Mouse (Mus musculus) heart, adult 9 months (tissue): ENCODE measurements around the gene Gm4846.
"Not testable (repeated sequence)": the region's sequence is repeated elsewhere in the genome, so short reads cannot be mapped to it uniquely, and the experiment has no call there.

Source experiments
- DNase-seq, 2 experiments: peaks; one replicate each; pipeline ENCODE4 v3.0.0; 2022; ENCODE audit warnings: low spot score in 2 of 2

Gene Gm4846

DNA sequence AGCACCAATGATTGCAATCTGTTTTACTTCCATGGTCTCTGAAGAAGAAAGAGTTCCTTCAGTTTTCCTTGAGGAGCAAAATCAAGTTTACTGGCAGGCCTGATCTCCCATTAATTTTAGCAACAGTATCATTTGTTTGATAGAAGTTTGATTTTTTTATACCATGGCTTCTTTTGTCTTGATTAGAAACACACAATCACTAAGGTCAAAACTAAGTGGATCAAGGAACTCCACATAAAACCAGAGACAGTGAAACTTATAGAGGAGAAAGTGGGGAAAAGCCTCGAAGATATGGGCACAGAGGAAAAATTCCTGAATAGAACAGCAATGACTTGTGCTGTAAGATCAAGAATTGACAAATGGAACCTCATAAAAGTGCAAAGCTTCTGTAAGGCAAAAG lies at the start of gene Gm4846:
Gene Gm4846 (minus strand): TSS at position 101 of the 400 bp plus-strand sequence.
- DNase-seq: not testable (repeated sequence)

DNA sequence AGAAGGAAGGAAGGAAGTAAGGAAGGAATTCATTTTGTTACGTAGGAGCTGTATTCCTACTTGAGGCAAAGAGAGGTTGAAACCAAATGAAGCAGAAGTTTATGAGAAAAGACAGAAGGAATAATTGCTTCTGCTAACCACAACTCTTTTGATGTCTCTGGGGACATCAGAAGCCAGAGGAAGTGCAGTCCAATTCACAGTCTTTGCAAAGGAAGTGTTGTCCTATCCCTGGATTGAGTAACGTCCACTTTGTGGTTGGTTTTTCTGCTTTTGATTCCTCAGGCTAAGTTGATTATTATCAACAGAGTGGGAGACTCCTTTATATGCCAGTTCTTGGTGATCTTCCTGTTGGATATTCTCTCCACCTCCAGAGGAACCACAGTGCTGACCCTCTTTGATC lies 34.1 kb upstream of the Gm4846 start:
- not testable (repeated sequence) for DNase-seq

DNA sequence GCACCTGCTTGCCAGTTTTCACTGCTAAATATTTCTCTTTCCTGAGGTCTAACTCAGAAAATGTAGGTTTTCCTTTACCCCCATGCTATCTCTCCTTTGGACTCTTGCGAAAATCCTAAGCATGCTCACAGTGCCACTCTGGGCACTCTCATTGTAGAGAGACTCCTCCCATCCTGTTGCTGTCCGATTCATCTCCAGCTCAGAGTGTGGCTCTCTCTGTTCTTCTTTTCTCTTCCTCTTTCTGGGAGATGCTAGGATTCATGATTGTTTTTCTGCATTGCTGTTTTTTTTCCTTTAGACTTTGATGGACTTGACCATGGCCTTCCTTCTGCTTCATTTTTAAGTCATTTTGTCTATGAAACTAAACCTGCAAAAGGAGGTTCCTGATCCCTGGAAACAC lies 27.3 kb upstream of the Gm4846 start:
- DNase-seq: not testable (repeated sequence)

DNA sequence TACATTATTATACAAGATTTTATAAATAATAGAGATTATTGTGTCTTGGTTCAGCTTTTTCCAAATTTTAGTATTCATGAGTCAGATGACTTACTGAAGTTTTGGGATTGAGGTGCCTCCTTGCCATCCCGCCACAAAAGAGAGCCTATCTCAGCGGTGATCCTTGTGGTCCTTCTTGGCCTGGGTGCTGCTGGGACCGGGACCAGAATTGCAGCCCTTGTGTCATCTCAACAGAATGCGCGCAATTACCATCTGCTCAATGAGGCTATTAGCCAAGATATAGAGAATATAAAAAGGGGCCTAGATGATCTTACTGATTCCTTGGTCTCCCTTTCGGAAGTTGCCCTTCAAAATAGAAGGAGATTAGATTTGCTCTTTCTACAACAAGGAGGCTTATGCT lies 22.2 kb upstream of the Gm4846 start:
- DNase-seq: not testable (repeated sequence)

DNA sequence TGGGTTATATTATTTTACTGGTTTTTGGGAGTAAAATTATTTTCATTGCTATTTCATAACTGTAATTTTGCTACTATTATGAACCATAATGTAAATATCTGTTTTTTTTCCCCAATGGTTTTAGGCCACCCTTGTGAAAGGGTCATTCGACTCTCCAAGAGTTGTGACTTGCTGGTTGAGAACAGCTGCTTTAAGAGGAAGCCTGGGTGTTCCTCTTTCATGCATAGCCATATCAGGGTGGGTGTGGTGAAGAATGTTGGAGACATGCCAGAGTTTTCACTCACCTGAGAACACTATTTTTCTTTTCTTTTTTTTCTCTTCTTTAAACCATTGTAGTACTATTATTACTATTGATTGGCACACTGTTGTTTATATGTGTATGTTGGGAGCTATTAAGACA lies 19.2 kb upstream of the Gm4846 start:
- DNase-seq: no peak

DNA sequence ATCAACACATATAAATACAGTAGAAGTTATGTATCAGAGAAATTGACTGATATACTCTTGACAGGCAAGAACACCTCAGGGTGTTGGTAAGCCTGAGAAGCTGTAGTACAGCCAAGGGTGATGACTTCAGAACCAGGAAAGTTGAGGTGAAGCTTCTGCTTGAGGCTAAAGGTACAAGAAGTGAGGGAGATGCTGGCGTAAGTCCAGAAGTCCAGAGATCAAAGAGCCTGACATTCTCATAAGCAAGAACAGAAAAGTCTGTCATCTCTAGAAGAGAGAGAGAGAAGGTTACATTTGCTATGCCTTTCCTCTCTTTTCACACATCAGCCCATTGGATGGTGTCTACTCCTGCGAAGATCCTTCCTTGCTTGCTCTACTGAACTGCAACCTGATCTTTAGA lies 6.8 kb upstream of the Gm4846 start:
- DNase-seq: not testable (repeated sequence)

DNA sequence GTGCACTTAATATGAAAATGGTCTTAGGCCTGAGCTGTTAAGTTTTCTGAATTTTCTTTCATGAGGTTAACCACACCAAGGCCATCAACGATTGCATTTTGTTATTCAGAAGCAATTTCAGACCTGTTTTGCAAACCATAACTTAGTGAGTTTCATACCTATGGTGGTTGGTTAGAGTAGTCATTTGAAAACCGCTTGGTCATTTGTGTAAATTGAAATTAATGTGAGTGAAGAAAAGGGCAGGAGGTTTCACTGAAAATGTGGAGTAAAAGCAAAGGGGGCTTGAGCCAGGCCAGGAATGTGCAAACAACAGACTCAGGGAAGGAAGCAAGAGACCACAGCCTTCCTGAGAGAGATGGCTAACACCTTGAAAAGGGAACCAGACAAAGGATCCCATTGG lies 17.9 kb downstream of the Gm4846 start:
- no peak for DNase-seq

DNA sequence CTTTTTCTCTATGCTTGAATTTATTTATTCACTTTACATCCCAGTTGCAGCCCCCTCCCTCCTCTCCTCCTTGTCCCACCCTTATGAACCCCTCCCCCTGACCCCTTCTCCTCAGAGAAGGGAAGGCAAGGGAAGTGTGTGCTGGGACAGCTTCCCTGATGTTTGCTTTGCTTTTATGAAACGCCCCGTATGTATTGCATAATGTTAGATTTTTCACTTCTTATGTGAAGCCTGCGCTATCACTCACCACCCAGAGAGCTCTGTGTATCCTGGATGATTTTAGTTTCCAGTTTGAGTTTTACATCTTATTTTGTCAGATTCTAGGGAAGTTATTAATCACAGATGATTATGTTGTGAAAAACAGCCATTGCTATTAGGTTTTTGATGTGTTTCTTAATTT lies 30.2 kb downstream of the Gm4846 start:
- DNase-seq: no peak

DNA sequence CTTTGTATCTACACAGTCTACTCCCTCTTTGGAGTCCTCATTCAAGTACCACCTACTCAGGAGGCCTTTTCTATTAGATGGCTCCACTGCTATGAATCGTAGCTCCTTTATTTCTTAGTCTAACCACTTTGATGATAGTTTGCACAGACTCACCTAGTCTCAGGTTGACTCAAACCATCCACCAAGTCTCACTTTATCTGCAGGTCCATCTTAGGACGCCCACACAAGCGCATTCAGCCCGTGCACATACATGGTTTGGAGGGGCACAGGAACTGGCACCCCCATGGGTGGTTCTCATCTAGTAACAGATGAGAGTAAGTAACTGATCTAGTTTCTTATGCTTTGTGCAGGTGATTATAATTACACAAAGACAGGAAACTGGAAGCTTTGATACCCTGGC lies 34.8 kb downstream of the Gm4846 start:
- DNase-seq: no peak

DNA sequence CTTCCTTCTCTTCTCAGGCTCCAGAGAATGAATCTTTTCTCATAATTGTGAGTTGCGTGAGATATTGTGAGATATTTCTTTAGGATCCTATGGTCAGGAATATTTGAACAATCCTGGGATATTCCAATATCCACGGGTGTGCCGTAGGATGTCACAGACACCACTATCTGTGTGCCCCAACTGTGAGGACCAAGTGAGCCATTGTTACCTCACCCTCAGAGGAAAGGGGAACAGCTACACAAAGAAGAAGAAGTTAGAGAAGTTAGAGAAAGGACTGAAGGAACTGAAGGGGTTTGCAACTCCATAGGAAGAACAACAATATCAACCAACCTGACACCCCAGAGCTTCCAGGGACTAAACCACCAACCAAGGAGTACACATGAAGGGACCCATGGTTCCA lies 55.4 kb downstream of the Gm4846 start:
- DNase-seq: no peak

DNA sequence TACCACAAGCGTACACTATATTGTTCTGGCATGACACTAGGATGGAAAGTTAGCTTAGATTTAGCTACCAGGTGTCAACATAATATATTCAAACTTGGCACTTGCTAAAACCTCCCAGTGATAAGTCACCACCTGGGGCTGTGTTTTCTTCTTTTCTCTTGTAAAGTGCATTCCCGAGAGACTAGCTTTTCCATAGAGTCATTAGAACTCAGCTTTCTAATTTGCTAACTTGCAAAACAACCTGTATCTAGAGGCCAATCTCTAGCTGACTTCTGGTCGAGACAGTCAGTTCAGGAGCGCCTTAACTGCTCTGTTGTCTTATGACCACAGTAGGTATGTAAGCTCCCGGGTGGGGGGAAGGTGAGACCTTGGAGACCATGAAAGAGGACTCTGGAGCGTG lies 58.0 kb downstream of the Gm4846 start:
- no peak for DNase-seq
